Mouse (Mus musculus): Measurements from ENCODE around the gene Cd40lg. TPM values are rescaled to one million over a fixed set of nuclear protein-coding genes. Genes with fewer than 3 reads are reported as not detected.

Cd40lg gene
- total RNA-seq (2015) = not detected in 2 replicates
- not detected in 2 replicates for total RNA-seq (2017)

- ATAC-seq (replicated peaks; ENCODE audit: poor library complexity) = no peak
Measured at GRCm38 (mm10) chrX:57211876-57212275, at the start of gene Cd40lg. TSS of gene Cd40lg (plus strand) at chrX:57212143.

DNA sequence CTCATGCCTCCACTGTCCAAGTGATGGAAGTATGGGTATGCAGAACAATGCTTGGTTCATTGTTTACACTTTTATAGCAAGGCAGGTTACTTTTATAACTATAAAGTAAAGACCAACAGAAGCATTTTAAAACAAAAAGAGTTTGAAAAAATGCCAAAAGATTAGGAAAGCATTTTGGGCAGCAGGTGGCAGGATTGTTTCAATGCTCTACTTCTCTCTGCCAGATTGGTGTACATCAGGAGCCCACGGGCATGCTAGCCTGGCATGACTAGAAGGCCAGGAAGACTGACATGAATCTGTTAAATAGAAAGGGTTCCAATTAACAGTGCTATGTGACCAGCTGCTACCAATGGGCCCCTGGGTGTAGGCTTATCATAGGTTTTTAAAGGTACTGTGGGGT, 45.4 kb upstream of the Cd40lg start:
- peak; percentile 52; the same call in 1 of the 2 replicates for ATAC-seq (replicated peaks; ENCODE audit: poor library complexity)

DNA sequence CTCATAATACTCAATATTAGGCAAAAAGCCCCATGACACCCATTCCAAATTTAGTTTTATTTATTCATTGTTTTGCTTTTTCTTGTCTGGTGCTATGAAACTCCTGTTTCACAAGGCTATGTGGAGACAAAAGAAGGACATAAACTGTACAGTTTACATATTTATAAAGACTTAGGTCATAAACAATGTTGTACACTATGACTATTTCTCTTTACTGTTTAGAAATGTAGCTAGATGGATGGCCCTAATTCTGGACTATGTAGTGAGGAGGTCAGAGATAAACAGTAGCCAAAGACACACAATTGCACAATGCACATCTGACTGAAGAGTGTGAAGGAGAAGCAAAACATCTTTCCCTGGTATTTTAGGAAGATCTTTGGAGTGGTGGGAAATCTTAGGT, 40.7 kb upstream of the Cd40lg start:
- ATAC-seq (replicated peaks; ENCODE audit: poor library complexity) = no peak

GRCm38 (mm10) chrX:57177225-57177779, 34.6 kb upstream of the Cd40lg start:
- no peak for ATAC-seq (replicated peaks; ENCODE audit: poor library complexity)

DNA sequence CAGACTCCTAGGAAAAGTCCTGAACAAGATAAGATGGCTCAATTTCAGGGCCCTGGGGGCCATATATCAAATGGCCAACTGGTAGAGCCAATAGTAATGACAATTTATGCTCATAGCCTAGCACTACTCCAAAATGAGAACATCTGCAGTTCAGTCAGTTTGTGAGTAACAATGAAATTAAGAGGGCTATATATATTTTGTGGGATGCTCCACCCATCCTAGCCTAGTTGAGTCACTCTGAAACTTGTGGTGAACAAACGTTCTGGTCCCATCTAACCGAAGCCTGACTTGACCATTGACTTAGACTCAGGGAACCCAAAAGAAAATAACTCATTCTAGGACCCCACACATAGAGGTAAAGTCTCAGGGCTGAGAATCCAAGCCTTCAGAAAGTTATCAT, 29.5 kb upstream of the Cd40lg start:
- ATAC-seq (replicated peaks; ENCODE audit: poor library complexity) = no peak

DNA sequence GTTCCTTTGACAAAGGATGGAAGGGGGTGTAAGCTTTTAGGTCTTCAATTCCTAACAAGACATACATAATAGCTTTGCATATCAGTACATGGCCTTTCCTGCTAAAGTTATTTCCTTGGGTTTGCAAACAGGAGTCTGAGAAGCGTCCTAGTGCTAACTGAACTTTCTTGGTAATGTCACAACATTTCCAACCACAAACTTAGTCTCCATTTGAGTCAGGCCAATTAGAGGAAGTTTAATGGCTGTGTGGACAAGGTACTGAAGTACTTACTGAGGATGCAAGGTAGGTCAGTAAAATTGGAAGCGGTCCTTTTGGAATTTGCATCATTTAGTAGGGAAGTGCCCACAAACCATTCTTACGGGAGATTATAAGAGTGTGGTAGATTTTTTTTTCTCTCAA, 28.6 kb upstream of the Cd40lg start:
- ATAC-seq (replicated peaks; ENCODE audit: poor library complexity) = peak; percentile 74

DNA sequence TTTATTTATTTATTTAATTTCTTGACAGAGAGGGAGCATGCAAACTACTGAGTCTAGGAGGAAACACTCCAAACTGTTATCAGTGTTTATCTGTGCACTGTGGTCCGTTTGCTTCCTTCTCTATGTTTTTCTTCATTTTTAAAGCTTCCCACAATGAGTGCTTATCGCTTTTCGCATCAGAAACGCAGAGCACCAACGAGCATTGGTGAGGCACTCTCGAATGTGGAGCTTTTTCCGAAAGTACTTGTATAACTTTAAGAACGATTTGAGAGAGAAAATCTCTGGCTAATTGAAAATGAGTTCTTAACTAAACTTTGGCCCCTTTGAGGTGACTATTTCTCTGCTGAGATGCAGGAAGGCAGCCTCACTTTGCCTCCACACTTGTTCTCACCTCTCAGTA, 24.6 kb upstream of the Cd40lg start:
- no peak for ATAC-seq (replicated peaks; ENCODE audit: poor library complexity)

- ATAC-seq (replicated peaks; ENCODE audit: poor library complexity) = no peak
Measured at GRCm38 (mm10) chrX:57189335-57189734, 22.6 kb upstream of the Cd40lg start.

DNA sequence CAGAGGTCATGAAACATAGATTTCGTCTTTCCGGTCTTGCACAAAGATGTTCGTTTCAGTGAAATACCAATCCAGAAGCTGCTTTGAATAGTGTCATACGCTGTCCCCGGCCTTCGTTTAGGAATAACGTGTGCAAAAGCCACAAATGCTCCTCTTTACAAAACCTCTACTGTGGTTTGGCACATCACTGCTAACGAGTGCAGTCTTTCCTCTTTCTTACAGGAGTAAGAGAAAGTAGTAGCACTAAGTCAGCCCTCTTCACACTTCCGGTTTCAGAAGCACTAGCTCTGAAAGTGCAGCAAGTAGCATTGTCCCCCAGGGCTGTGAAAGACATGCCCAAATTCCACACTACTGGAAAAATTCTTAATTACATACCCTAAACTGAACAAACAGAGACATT, 15.6 kb upstream of the Cd40lg start:
- peak; percentile 99 for ATAC-seq (replicated peaks; ENCODE audit: poor library complexity)

DNA sequence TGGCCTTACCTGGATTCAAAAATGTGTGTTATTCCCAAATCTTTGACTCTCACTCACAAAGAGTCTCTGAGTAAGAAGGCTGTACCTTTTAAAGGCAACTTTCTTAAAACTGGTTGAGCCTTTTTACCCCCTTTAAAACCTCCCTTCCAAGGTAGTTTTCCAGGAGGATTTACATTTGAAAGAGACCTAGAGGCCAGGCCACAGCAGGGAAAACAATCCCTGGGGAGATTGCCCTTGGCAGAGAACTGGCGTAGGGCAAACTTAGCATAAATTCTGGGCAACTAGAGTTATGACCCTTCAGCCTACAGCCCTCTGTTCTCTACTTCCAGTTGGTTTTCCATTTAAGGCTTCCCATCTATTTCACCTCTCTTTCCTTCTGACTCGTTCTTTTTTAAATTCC, 13.9 kb upstream of the Cd40lg start:
- ATAC-seq (replicated peaks; ENCODE audit: poor library complexity) = no peak

GRCm38 (mm10) chrX:57200397-57200796, 11.5 kb upstream of the Cd40lg start:
- ATAC-seq (replicated peaks; ENCODE audit: poor library complexity) = no peak

DNA sequence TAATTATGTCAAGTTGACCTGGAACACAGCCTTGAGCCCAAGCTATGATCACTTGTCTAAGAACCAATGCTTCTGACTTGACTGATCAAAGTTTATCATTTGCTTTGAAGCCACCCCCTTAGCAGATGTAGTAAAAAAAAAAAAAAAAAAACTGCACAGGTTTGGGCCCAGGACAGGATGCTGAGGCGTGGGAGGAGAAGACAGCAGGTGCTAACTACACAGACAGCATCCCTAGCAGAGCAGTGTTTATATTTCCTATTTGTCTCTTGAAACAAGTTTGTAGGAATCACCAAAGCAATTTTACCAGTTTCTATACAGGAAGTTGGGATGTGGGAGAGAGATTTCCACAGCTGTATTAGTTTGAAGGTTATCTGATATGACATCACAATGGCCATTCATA, 1.4 kb upstream of the Cd40lg start:
- ATAC-seq (replicated peaks; ENCODE audit: poor library complexity) = no peak

DNA sequence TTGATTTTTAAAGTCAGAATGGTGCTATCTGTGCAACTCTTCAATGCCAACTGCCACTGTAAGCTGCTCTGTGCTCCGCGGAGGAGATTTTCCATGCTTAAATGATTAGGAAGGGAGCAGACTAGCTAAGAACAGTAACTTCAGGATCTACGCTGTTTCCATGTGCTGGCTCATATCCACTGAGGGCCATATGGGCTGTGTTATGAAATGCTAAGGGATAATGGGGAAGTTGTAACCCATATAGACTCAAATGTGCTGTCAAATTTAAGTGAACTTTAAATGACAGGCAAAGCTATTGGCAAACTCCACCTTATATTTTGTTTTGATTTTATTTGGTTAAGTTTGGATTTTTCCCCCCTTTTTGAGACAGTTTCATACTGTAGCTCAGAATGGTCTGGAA, 919 bp downstream of the Cd40lg start:
- peak; percentile 71 for ATAC-seq (replicated peaks; ENCODE audit: poor library complexity)

- ATAC-seq (replicated peaks; ENCODE audit: poor library complexity) = no peak
Measured at GRCm38 (mm10) chrX:57215495-57215894, 3.6 kb downstream of the Cd40lg start.

GRCm38 (mm10) chrX:57216271-57216670, 4.3 kb downstream of the Cd40lg start:
- no peak for ATAC-seq (replicated peaks; ENCODE audit: poor library complexity)

DNA sequence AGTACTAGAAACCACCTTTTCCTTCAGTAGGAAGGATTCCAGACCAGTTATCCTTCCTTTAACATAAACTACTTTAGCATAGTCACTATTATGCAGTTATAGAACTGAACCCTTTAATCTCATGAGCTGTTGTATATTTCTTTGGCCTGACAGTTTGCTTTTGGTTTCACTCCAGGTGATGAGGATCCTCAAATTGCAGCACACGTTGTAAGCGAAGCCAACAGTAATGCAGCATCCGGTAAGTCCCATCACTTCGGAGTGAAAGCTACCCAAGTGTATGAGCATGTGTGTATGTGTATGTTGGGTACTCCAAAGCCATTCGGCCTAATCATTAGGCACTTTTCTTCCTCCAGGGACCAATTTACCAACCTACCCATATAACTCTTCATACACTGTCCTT, 7.6 kb downstream of the Cd40lg start:
- no peak for ATAC-seq (replicated peaks; ENCODE audit: poor library complexity)

DNA sequence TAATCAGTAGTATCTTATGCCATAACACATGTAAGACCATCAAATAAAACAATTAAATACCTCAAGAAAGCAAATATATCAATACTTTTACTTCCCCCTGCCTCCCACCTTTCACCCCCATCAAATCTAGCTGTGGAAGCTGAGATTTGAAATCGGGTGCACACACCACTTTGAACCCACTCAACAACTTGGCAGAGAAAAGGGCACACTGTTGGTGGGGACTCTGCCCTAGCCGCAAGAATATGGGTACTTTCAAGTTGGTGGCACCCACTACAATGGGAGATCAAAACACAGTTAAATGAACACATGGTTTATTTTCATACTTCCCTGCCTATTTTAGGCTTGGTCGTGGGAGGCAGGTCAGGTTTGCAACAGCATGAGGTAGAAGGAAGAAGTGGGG, 9.9 kb downstream of the Cd40lg start:
- ATAC-seq (replicated peaks; ENCODE audit: poor library complexity) = no peak

DNA sequence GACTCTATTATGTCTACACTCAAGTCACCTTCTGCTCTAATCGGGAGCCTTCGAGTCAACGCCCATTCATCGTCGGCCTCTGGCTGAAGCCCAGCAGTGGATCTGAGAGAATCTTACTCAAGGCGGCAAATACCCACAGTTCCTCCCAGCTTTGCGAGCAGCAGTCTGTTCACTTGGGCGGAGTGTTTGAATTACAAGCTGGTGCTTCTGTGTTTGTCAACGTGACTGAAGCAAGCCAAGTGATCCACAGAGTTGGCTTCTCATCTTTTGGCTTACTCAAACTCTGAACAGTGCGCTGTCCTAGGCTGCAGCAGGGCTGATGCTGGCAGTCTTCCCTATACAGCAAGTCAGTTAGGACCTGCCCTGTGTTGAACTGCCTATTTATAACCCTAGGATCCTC, 11.4 kb downstream of the Cd40lg start:
- ATAC-seq (replicated peaks; ENCODE audit: poor library complexity) = no peak

GRCm38 (mm10) chrX:57228178-57228577, 16.2 kb downstream of the Cd40lg start:
- ATAC-seq (replicated peaks; ENCODE audit: poor library complexity) = peak; percentile 44; the same call in 1 of the 2 replicates

- no peak for ATAC-seq (replicated peaks; ENCODE audit: poor library complexity)
Measured at GRCm38 (mm10) chrX:57233596-57233995, 21.7 kb downstream of the Cd40lg start.

- ATAC-seq (replicated peaks; ENCODE audit: poor library complexity) = 0 out of 2 replicates have a peak, but pooled peaks have one; percentile 39
Measured at GRCm38 (mm10) chrX:57235982-57236381, 24.0 kb downstream of the Cd40lg start.

- no peak for ATAC-seq (replicated peaks; ENCODE audit: poor library complexity)
Measured at GRCm38 (mm10) chrX:57238572-57238971, 26.6 kb downstream of the Cd40lg start.

DNA sequence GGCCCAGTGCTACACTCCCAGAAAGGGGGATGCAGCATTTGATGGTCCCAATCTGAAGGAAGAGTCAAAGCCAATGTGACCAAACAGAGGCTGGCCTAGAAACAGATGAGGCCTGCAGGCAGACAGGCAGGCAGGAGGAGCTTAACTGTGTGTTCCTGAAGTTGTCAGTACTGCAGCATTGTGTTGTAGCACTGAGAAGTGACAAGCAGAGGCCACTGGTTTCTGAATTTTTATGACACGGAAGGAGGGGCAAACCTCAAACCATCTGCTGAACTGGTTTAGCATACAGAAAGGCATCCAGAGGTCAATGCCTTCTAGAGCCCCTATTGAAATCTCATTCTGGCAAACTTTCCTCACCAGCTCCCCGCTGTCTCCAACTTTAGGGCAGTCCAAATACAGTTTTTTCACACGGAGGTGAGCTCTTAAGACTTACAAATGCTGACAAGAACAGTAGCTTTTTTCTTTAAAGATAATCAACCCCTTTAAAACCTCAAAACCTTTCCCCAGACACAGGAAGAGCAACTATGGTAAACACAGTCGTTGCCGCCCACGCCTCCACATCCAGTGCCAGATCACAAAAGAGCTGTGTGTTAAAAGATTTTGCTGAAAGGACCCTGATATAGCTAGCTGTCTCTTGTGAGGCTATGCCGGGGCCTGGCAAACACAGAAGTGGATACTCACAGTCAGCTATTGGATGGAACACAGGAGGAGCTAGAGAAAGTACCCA, 41.5 kb downstream of the Cd40lg start:
- ATAC-seq (replicated peaks; ENCODE audit: poor library complexity) = no peak

Data from megakaryocyte progenitor cell, adult 5-6 weeks (primary cell).